Mouse (Mus musculus) liver, embryonic 14.5 days (tissue): ENCODE results near the gene Stat4.

Experiments
- CTCF ChIP-seq: IDR thresholded peaks from 2 replicates; pipeline ENCODE4 v1.5.1; 2016; ENCODE audit warnings: antibody characterized with exemption, low read depth, control low read depth
- EP300 ChIP-seq: IDR thresholded peaks from 2 replicates; pipeline ENCODE4 v1.6.1; 2016; ENCODE audit warnings: antibody characterized with exemption, low read depth

GRCm38 (mm10) chr1:52028686-52029085 is 41.7 kb downstream of the Stat4 start:
- TF ChIP-seq EP300 (no peak), CTCF (no peak)
